Mouse (Mus musculus) intestine, embryonic 16.5 days (tissue): ENCODE measurements around the gene Hist1h3f. TPM values are rescaled to one million over a fixed set of nuclear protein-coding genes. Genes with fewer than 3 reads are reported as not detected.
"Not testable (repeated sequence)": the region's sequence is repeated elsewhere in the genome, so short reads cannot be mapped to it uniquely, and the experiment has no call there.

Experiments used
- ATAC-seq: fragments of 200-750 bp; cut with Nextera tagmentation; 2 replicates; pipeline ENCODE4 v1.8.0; 2017; ENCODE audit warnings: moderate TSS enrichment, moderate library complexity
- H3K27ac ChIP-seq: fragments of 300-500 bp; sonication (generic); 2 replicates; pipeline ENCODE4 v1.5.1; 2014; ENCODE audit warnings: mild to moderate bottlenecking, low read length
- H3K27me3 ChIP-seq: fragments of 300-500 bp; sonication (generic); replicated peaks from 2 replicates; pipeline ENCODE4 v1.6.1; 2014; ENCODE audit warnings: low read length, control low read depth, mixed read lengths; ENCODE audit not compliant: control insufficient read depth, insufficient read depth
- H3K36me3 ChIP-seq: fragments of 300-500 bp; sonication (generic); 2 replicates; pipeline ENCODE4 v1.6.1; 2014; ENCODE audit warnings: low read length, control low read depth; ENCODE audit not compliant: control insufficient read depth, insufficient read depth
- H3K4me1 ChIP-seq: fragments of 300-500 bp; sonication (generic); 2 replicates; pipeline ENCODE4 v1.6.1; 2014; ENCODE audit warnings: low read length, control low read depth, mixed read lengths; ENCODE audit not compliant: control insufficient read depth, insufficient read depth
- H3K4me2 ChIP-seq: fragments of 300-500 bp; sonication (generic); 2 replicates; pipeline ENCODE4 v1.6.1; 2014; ENCODE audit warnings: low read depth, low read length, control low read depth
- H3K4me3 ChIP-seq: fragments of 300-500 bp; sonication (generic); 2 replicates; pipeline ENCODE4 v1.5.1; 2014; ENCODE audit warnings: mild to moderate bottlenecking, low read length
- H3K9ac ChIP-seq: fragments of 300-500 bp; sonication (generic); 2 replicates; pipeline ENCODE4 v1.6.1; 2014; ENCODE audit warnings: low read depth, low read length
- H3K9me3 ChIP-seq: fragments of 300-500 bp; sonication (generic); 2 replicates; pipeline ENCODE4 v1.6.1; 2016; ENCODE audit warnings: low read length, control low read depth; ENCODE audit not compliant: control insufficient read depth
- WGBS: fragments of 180-500 bp; shearing (Covaris S2); extraction: QIAGEN DNeasy Blood & Tissue Kit; methylation state at CpG from one replicate; pipeline ENCODE4 v1.1.7; 2014; 5-methylcytosine and 5-hydroxymethylcytosine counted together
- polyA plus RNA-seq: library from polyadenylated mRNA; unstranded; fragments of >200 nt; fragmentation: Nextera tagmentation; extraction: Ambion mirVana; gene quantifications from 2 replicates; pipeline ENCODE4 v1.2.1, GENCODE M21; 2015

Gene Hist1h3f
- polyA plus RNA-seq, 1 experiment from 2014 or later, result 0.60 TPM

- H3K36me3 ChIP-seq, result no peaks in the 10 kb centered on the region
- peak; percentile 32; the same call in 1 of the 2 replicates for ATAC-seq
- H3K27ac ChIP-seq, result 0 out of 2 replicates have a peak overlapping the region, but pooled peaks have one; percentile 6
- no peaks in the 10 kb centered on the region for H3K27me3 ChIP-seq
- H3K4me3 ChIP-seq, result peak overlapping the region; percentile 53
- H3K4me2 ChIP-seq, result peak overlapping the region; percentile 54
- 0 out of 2 replicates have a peak, but pooled peaks cover 5% of the 10 kb centered on the region for H3K4me1 ChIP-seq
- peak overlapping the region; percentile 59 for H3K9ac ChIP-seq
- under 1% methylated on average over 17 of the region's 17 CpGs for WGBS
- H3K9me3 ChIP-seq, result no peaks in the 10 kb centered on the region
Observed at GRCm38 (mm10) chr13:23526312-23526711, 17.5 kb upstream of the Hist1h3f start.

- Histone ChIP-seq H3K9ac (no peak overlapping the region), H3K9me3 (no peaks in the 10 kb centered on the region), H3K4me1 (peaks cover 14% of the 10 kb centered on the region), H3K36me3 (no peaks in the 10 kb centered on the region), H3K27ac (no peak overlapping the region), H3K27me3 (no peaks in the 10 kb centered on the region), H3K4me3 (no peak overlapping the region), H3K4me2 (no peak overlapping the region)
- WGBS, result 68% methylated on average over 5 of the region's 5 CpGs
- ATAC-seq, result no peak
Observed at GRCm38 (mm10) chr13:23529005-23529404, 14.8 kb upstream of the Hist1h3f start.

DNA sequence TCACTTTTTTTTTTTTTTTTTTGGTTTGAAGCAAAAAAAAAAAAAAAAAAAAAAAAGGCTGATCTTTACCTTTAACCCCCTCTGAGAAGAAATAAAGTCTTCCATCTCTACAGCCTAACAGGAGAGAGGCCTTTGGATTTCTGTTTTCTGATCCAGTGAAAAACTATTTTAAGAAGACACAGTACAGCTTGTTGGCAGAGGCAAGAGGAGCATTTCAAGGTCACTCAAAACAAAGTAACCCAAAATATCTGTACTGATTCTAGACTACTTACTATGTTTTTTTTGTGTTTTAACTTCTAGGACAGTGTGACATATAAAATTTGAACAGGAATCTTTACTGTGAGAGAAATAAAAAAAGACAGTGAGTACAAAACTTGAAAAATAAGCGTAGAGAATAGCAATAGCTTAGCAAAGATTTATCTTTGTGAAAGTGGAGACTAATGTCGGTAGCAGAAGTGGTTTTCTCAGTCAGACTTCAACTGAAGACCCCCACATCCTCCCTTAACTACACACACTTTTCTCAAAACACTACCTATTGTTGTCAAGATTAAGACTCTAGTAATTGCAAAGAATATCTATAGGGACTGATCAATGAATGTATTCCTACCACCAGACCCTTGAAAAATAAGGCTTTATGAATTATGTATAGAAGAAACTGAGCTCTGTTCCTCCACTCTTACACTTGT, 14.2 kb upstream of the Hist1h3f start:
- H3K4me3 ChIP-seq, result peak overlapping the region; percentile 59
- WGBS, result 20% methylated on average over 2 of the region's 2 CpGs
- H3K27me3 ChIP-seq, result no peaks in the 10 kb centered on the region
- no peaks in the 10 kb centered on the region for H3K9me3 ChIP-seq
- no peaks in the 10 kb centered on the region for H3K36me3 ChIP-seq
- no peak for ATAC-seq
- no peak overlapping the region for H3K27ac ChIP-seq
- H3K4me1 ChIP-seq, result peaks cover 15% of the 10 kb centered on the region
- peak overlapping the region; percentile 65 for H3K4me2 ChIP-seq
- H3K9ac ChIP-seq, result peak overlapping the region; percentile 54; the same call in 1 of the 2 replicates

DNA sequence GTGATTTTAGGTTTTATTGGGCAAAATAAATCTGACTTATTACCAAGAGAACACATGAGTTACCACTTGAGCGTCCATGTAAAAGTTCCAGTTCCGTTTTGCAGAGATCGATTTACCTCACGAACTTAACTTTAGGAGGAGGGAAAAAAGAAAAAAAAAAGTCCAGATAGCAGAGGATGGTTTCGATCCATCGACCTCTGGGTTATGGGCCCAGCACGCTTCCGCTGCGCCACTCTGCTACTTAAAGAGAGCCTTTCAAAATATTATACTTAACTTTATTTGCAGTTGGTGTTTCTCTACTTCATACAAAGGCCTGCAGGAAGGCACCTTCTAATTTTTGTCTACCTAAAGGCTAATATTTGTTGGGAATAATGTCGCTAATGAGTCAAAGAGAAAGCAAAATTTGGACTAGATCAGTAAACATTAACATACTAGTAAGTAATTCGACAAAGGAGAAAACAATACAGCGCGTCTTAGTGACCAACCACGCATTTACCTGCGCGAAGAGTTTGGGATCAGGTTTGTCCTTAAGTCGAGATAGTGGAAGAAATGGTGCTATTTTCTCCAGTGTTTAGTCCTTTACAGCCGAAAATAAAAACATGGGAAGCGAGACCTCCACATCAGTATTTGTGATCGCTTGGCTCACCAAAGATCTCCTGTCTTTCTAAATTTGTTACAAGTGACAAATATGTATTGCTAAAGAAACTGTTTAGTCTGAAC, 13.5 kb upstream of the Hist1h3f start:
- peak overlapping the region; percentile 74 for H3K9ac ChIP-seq

DNA sequence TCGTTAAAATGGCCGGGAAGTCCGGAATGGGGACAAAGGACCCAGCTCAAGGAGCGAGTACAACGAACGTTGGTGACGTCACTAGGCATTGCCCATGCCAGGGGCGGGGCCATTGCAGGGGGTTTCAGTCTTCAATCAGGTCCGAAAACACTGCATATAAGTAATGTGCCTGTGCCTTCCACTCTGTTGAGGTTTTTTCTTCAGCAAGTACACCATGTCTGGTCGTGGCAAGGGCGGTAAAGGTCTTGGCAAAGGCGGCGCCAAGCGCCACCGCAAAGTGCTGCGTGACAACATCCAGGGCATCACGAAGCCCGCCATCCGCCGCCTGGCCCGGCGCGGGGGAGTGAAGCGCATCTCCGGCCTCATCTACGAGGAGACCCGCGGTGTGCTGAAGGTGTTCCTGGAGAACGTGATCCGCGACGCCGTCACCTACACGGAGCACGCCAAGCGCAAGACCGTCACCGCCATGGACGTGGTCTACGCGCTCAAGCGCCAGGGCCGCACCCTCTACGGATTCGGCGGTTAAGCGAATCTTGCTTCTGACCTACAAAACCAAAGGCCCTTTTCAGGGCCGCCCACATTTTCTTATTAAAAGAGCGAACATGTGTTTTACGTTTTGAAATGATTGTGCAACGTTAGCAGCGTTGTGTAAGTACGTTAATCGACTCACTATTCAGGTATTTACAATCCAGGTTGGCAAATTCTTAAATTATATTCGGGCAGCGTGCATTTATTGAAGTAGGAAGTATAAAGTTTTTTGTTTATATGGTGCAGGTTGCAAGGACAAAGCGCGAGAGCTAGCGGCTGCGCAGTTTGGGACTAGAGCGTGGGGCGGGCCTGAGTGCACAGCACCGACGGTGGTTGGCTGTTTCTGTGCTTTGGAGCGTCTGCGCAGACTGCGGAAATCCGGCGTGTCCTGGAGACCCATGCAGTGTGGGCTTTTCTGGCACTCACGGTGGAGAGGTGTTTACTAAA, 12.7 kb upstream of the Hist1h3f start, which contains the start of gene Hist1h4h:
TSS of gene Hist1h4h (plus strand) at position 150 of the 975 bp plus-strand sequence.
- Histone ChIP-seq H3K27ac (peak within 1 kb of the TSS; percentile 98), H3K27me3 (no peaks in the 10 kb centered on the region), H3K4me2 (peak within 1 kb of the TSS; percentile 65), H3K9ac (peak within 1 kb of the TSS; percentile 74), H3K9me3 (no peaks in the 10 kb centered on the region), H3K4me3 (peak within 1 kb of the TSS; percentile 59), H3K4me1 (peaks cover 17% of the 10 kb centered on the region), H3K36me3 (no peaks in the 10 kb centered on the region)
- ATAC-seq, result peak; percentile 73
- under 1% methylated on average over 57 of the region's 70 CpGs for WGBS

More for the DNA sequence above, 13.5 kb upstream of the Hist1h3f start:
- Histone ChIP-seq H3K27ac (peak overlapping the region; percentile 98), H3K4me3 (peak overlapping the region; percentile 59), H3K4me2 (peak overlapping the region; percentile 65), H3K9me3 (no peaks in the 10 kb centered on the region), H3K4me1 (peaks cover 17% of the 10 kb centered on the region), H3K27me3 (no peaks in the 10 kb centered on the region), H3K36me3 (no peaks in the 10 kb centered on the region)
- under 1% methylated on average over 20 of the region's 20 CpGs for WGBS
- no peak for ATAC-seq

GRCm38 (mm10) chr13:23532262-23533075, 11.4 kb upstream of the Hist1h3f start:
- no peaks in the 10 kb centered on the region for H3K27me3 ChIP-seq
- peak overlapping the region; percentile 65 for H3K4me2 ChIP-seq
- H3K4me1 ChIP-seq, result peaks cover 23% of the 10 kb centered on the region
- H3K27ac ChIP-seq, result peak overlapping the region; percentile 98
- H3K9ac ChIP-seq, result peak overlapping the region; percentile 74
- no peak for ATAC-seq
- peak overlapping the region; percentile 59 for H3K4me3 ChIP-seq
- H3K9me3 ChIP-seq, result no peaks in the 10 kb centered on the region
- WGBS, result 15% methylated on average over 9 of the region's 9 CpGs
- H3K36me3 ChIP-seq, result no peaks in the 10 kb centered on the region

DNA sequence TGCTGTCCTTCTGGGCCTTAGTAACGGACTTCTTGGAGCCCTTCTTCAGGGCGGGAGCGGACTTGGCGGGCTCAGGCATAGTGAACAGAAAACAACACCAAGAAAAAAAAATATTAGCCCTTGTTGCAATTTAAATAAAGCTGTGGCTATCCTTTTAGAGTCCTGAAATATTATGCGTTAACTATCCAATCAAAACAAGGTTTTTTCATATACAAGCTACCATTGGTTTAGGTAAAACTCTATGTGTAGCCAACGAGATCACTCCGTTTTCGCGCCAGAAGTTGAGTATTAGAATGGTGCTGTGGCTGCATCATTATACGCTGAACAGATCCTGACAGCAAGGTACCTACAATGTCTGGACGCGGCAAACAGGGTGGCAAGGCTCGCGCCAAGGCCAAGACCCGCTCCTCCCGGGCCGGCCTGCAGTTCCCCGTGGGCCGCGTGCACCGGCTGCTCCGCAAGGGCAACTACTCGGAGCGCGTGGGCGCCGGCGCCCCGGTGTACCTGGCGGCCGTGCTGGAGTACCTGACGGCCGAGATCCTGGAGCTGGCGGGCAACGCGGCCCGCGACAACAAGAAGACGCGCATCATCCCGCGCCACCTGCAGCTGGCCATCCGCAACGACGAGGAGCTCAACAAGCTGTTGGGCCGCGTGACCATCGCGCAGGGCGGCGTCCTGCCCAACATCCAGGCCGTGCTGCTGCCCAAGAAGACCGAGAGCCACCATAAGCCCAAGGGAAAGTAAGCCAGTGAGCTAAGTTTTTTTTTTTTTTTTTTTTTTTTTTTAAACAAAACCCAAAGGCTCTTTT, 10.1 kb upstream of the Hist1h3f start, which contains the start of gene Hist1h2af:
TSS of gene Hist1h2af (plus strand) at position 347 of the 808 bp plus-strand sequence.
- H3K9me3 ChIP-seq, H3K27me3 ChIP-seq, H3K36me3 ChIP-seq: not testable (repeated sequence)
- Histone ChIP-seq H3K27ac (peak within 1 kb of the TSS; percentile 98), H3K4me1 (peaks cover 23% of the 10 kb centered on the region), H3K4me2 (peak within 1 kb of the TSS; percentile 65), H3K9ac (peak within 1 kb of the TSS; percentile 74), H3K4me3 (peak within 1 kb of the TSS; percentile 55)
- WGBS, result under 1% methylated on average over 24 of the region's 53 CpGs
- peak; percentile 51 for ATAC-seq
